Mouse (Mus musculus) spleen, adult 18-20 months (tissue): ENCODE measurements at regions not wholly inside any gene's neighbourhood (a gene's known extent, or its start where the extent isn't known, plus 50 kb on each side); places are given as distances from the start of the nearest gene placed in this dataset.

Experiments
- DNase-seq, 2 experiments: peaks; one replicate each; pipeline ENCODE4 v3.0.0; 2022; ENCODE audit warnings: mixed read lengths in 2 of 2

GRCm38 (mm10) chr14:25068430-25068829 lies 390.6 kb upstream of the Zmiz1 start:
- no peak for DNase-seq

GRCm38 (mm10) chr14:25073143-25073542 lies 385.8 kb upstream of the Zmiz1 start:
- DNase-seq: no peak

- DNase-seq: no peak
Measured at GRCm38 (mm10) chr14:25074022-25074800, 384.8 kb upstream of the Zmiz1 start.

- DNase-seq: no peak
Measured at GRCm38 (mm10) chr14:25074891-25075290, 384.1 kb upstream of the Zmiz1 start.

- DNase-seq: no peak
Measured at GRCm38 (mm10) chr14:25080431-25080830, 378.6 kb upstream of the Zmiz1 start.

GRCm38 (mm10) chr14:25083847-25084246 lies 375.1 kb upstream of the Zmiz1 start:
- no peak for DNase-seq

GRCm38 (mm10) chr14:25096786-25097185 lies 362.2 kb upstream of the Zmiz1 start:
- DNase-seq: no peak

GRCm38 (mm10) chr14:25105391-25105790 lies 353.6 kb upstream of the Zmiz1 start:
- no peak for DNase-seq

GRCm38 (mm10) chr14:25106451-25106850 lies 352.5 kb upstream of the Zmiz1 start:
- no peak for DNase-seq

GRCm38 (mm10) chr14:25108101-25108652 lies 350.8 kb upstream of the Zmiz1 start:
- peak in 1 of 2 experiments; percentile 14 for DNase-seq

GRCm38 (mm10) chr14:25108701-25109290 lies 350.2 kb upstream of the Zmiz1 start:
- DNase-seq: no peak

GRCm38 (mm10) chr14:25109691-25110090 lies 349.3 kb upstream of the Zmiz1 start:
- no peak for DNase-seq

GRCm38 (mm10) chr14:25112832-25113231 lies 346.2 kb upstream of the Zmiz1 start:
- no peak for DNase-seq

- no peak for DNase-seq
Measured at GRCm38 (mm10) chr14:25113326-25113725, 345.7 kb upstream of the Zmiz1 start.

GRCm38 (mm10) chr14:25116424-25116823 lies 342.6 kb upstream of the Zmiz1 start:
- peak; percentile 42 to 81 for DNase-seq

GRCm38 (mm10) chr14:25119999-25120398 lies 339.0 kb upstream of the Zmiz1 start:
- no peak for DNase-seq

GRCm38 (mm10) chr14:25120506-25120905 lies 338.5 kb upstream of the Zmiz1 start:
- DNase-seq: no peak

- no peak for DNase-seq
Measured at GRCm38 (mm10) chr14:25122971-25123535, 335.9 kb upstream of the Zmiz1 start.

- DNase-seq: no peak
Measured at GRCm38 (mm10) chr14:25123541-25124337, 335.2 kb upstream of the Zmiz1 start.

GRCm38 (mm10) chr14:25126544-25126943 lies 332.4 kb upstream of the Zmiz1 start:
- no peak for DNase-seq

- no peak for DNase-seq
Measured at GRCm38 (mm10) chr14:25127544-25128159, 331.3 kb upstream of the Zmiz1 start.

- no peak for DNase-seq
Measured at GRCm38 (mm10) chr14:25128160-25128547, 330.8 kb upstream of the Zmiz1 start.

GRCm38 (mm10) chr14:25135371-25135770 lies 323.6 kb upstream of the Zmiz1 start:
- no peak for DNase-seq
